Mouse (Mus musculus) intestine, embryonic 15.5 days (tissue): ENCODE results near the gene Fam166a. TPM values are rescaled to one million over a fixed set of nuclear protein-coding genes. Genes with fewer than 3 reads are reported as not detected.
"Not testable (repeated sequence)": the region's sequence is repeated elsewhere in the genome, so short reads cannot be mapped to it uniquely, and the experiment has no call there.

ENCODE experiments used
- ATAC-seq: fragments of 200-750 bp; cut with Nextera tagmentation; 2 replicates; pipeline ENCODE4 v1.8.0; 2017; ENCODE audit warnings: moderate TSS enrichment, moderate library complexity
- H3K27ac ChIP-seq: fragments of 300-500 bp; sonication (generic); 2 replicates; pipeline ENCODE4 v1.5.1; 2015; ENCODE audit warnings: mild to moderate bottlenecking, inconsistent platforms
- H3K27me3 ChIP-seq: fragments of 300-500 bp; sonication (generic); replicated peaks from 2 replicates; pipeline ENCODE4 v1.6.1; 2015; ENCODE audit warnings: inconsistent platforms
- H3K36me3 ChIP-seq: fragments of 300-500 bp; sonication (generic); 2 replicates; pipeline ENCODE4 v1.6.1; 2015; ENCODE audit warnings: inconsistent platforms
- H3K4me1 ChIP-seq: fragments of 300-500 bp; sonication (generic); replicated peaks from 2 replicates; pipeline ENCODE4 v1.6.1; 2015; ENCODE audit warnings: inconsistent platforms
- H3K4me2 ChIP-seq: fragments of 300-500 bp; sonication (generic); replicated peaks from 2 replicates; pipeline ENCODE4 v1.6.1; 2015; ENCODE audit warnings: mild to moderate bottlenecking, inconsistent platforms
- H3K4me3 ChIP-seq: fragments of 300-500 bp; sonication (generic); replicated peaks from 2 replicates; pipeline ENCODE4 v1.5.1; 2015; ENCODE audit warnings: inconsistent platforms
- H3K9ac ChIP-seq: fragments of 300-500 bp; sonication (generic); 2 replicates; pipeline ENCODE4 v1.6.1; 2015; ENCODE audit warnings: inconsistent platforms
- H3K9me3 ChIP-seq: fragments of 300-500 bp; sonication (generic); 2 replicates; pipeline ENCODE4 v1.6.1; 2016; ENCODE audit warnings: inconsistent platforms
- WGBS: fragments of 180-500 bp; shearing (Covaris S2); methylation state at CpG from one replicate; pipeline ENCODE4 v1.1.7; 2015; 5-methylcytosine and 5-hydroxymethylcytosine counted together
- polyA plus RNA-seq: library from polyadenylated mRNA; unstranded; fragments of >200 nt; fragmentation: Nextera tagmentation; extraction: Ambion mirVana; gene quantifications from 2 replicates; pipeline ENCODE4 v1.2.1, GENCODE M21; 2015

Fam166a gene
- polyA plus RNA-seq, 1 experiment from 2014 or later, result not detected

GRCm38 (mm10) chr2:25240310-25240709, 21.8 kb downstream of the Fam166a start:
- Histone ChIP-seq H3K4me2 (peak overlapping the region; percentile 97), H3K9me3 (no peaks in the 10 kb centered on the region), H3K27ac (peak overlapping the region; percentile 72; the same call in 1 of the 2 replicates), H3K4me3 (peak overlapping the region; percentile 55), H3K27me3 (peaks cover 6% of the 10 kb centered on the region), H3K36me3 (no peaks in the 10 kb centered on the region), H3K9ac (0 out of 2 replicates have a peak overlapping the region, but pooled peaks have one; percentile 15), H3K4me1 (peaks cover 18% of the 10 kb centered on the region)
- peak; percentile 10; the same call in 1 of the 2 replicates for ATAC-seq
- WGBS, result 51% methylated on average over 8 of the region's 8 CpGs

GRCm38 (mm10) chr2:25240723-25241437, 22.3 kb downstream of the Fam166a start:
- Histone ChIP-seq H3K4me1 (peaks cover 20% of the 10 kb centered on the region), H3K36me3 (no peaks in the 10 kb centered on the region), H3K4me2 (peak overlapping the region; percentile 97), H3K27me3 (peaks cover 6% of the 10 kb centered on the region), H3K9ac (0 out of 2 replicates have a peak overlapping the region, but pooled peaks have one; percentile 15), H3K4me3 (peak overlapping the region; percentile 55), H3K9me3 (no peaks in the 10 kb centered on the region), H3K27ac (peak overlapping the region; percentile 72)
- WGBS, result 2% methylated on average over 29 of the region's 29 CpGs
- ATAC-seq, result peak; percentile 80

- H3K4me2 ChIP-seq, result peak overlapping the region; percentile 97
- peak; percentile 63 for ATAC-seq
- peak overlapping the region; percentile 72; the same call in 1 of the 2 replicates for H3K27ac ChIP-seq
- no peaks in the 10 kb centered on the region for H3K9me3 ChIP-seq
- 12% methylated on average over 6 of the region's 6 CpGs for WGBS
- H3K9ac ChIP-seq, result peak overlapping the region; percentile 57; the same call in 1 of the 2 replicates
- H3K27me3 ChIP-seq, result peaks cover 6% of the 10 kb centered on the region
- H3K4me1 ChIP-seq, result peaks cover 20% of the 10 kb centered on the region
- H3K36me3 ChIP-seq, result no peaks in the 10 kb centered on the region
- H3K4me3 ChIP-seq, result peak overlapping the region; percentile 55
Measured at GRCm38 (mm10) chr2:25241438-25241775, 22.9 kb downstream of the Fam166a start.

GRCm38 (mm10) chr2:25242101-25242506, 23.6 kb downstream of the Fam166a start, which contains the start of the genes Rnf208 and Cysrt1:
TSS of gene Rnf208 (plus strand) at chr2:25242255.
TSS of gene Cysrt1 (minus strand) at chr2:25242452.
- Histone ChIP-seq H3K36me3 (no peaks in the 10 kb centered on the region), H3K9ac (peak within 1 kb of the TSS; percentile 57), H3K4me1 (peaks cover 23% of the 10 kb centered on the region), H3K27me3 (peaks cover 6% of the 10 kb centered on the region), H3K9me3 (no peaks in the 10 kb centered on the region), H3K27ac (peak within 1 kb of the TSS; percentile 72), H3K4me2 (peak within 1 kb of the TSS; percentile 97), H3K4me3 (peak within 1 kb of the TSS; percentile 55)
- WGBS, result under 1% methylated on average over 51 of the region's 59 CpGs
- no peak for ATAC-seq

GRCm38 (mm10) chr2:25243342-25243741, 24.8 kb downstream of the Fam166a start:
- H3K4me3 ChIP-seq, result 0 out of 2 replicates have a peak overlapping the region, but pooled peaks have one; percentile 55
- H3K4me2 ChIP-seq, result peak overlapping the region; percentile 97
- no peak for ATAC-seq
- H3K27me3 ChIP-seq, result peaks cover 6% of the 10 kb centered on the region
- H3K9ac ChIP-seq, result no peak overlapping the region
- peaks cover 17% of the 10 kb centered on the region for H3K4me1 ChIP-seq
- WGBS, result 67% methylated on average over 8 of the region's 8 CpGs
- 0 out of 2 replicates have a peak, but pooled peaks cover 3% of the 10 kb centered on the region for H3K36me3 ChIP-seq
- H3K27ac ChIP-seq, result no peak overlapping the region
- no peaks in the 10 kb centered on the region for H3K9me3 ChIP-seq

- Histone ChIP-seq H3K9ac (0 out of 2 replicates have a peak overlapping the region, but pooled peaks have one; percentile 8), H3K36me3 (peaks cover 9% of the 10 kb centered on the region; the same call in 1 of the 2 replicates), H3K4me2 (no peak overlapping the region), H3K27me3 (peaks cover 6% of the 10 kb centered on the region), H3K4me1 (peaks cover 17% of the 10 kb centered on the region), H3K27ac (no peak overlapping the region), H3K9me3 (no peaks in the 10 kb centered on the region), H3K4me3 (no peak overlapping the region)
- ATAC-seq, result no peak
- 87% methylated on average over 4 of the region's 4 CpGs for WGBS
Measured at GRCm38 (mm10) chr2:25244144-25244543, 25.6 kb downstream of the Fam166a start.

GRCm38 (mm10) chr2:25246183-25247072, 27.9 kb downstream of the Fam166a start, which contains the start of gene AL732309.1:
TSS of gene AL732309.1 (minus strand) at chr2:25246863.
- H3K9ac ChIP-seq, result no peak within 1 kb of the TSS
- H3K27me3 ChIP-seq, result peaks cover 6% of the 10 kb centered on the region
- peak; percentile 74 for ATAC-seq
- peaks cover 11% of the 10 kb centered on the region for H3K4me1 ChIP-seq
- peak within 1 kb of the TSS; percentile 24; the same call in 1 of the 2 replicates for H3K4me2 ChIP-seq
- 80% methylated on average over 10 of the region's 10 CpGs for WGBS
- H3K9me3 ChIP-seq, result no peaks in the 10 kb centered on the region
- peaks cover 18% of the 10 kb centered on the region for H3K36me3 ChIP-seq
- H3K27ac ChIP-seq, result peak within 1 kb of the TSS; percentile 36; the same call in 1 of the 2 replicates
- no peak within 1 kb of the TSS for H3K4me3 ChIP-seq

GRCm38 (mm10) chr2:25252331-25252730, 33.8 kb downstream of the Fam166a start:
- Histone ChIP-seq H3K4me1 (peaks cover 18% of the 10 kb centered on the region), H3K4me3 (no peak overlapping the region), H3K4me2 (no peak overlapping the region), H3K27me3 (no peaks in the 10 kb centered on the region), H3K27ac (no peak overlapping the region), H3K36me3 (peaks cover 27% of the 10 kb centered on the region), H3K9ac (no peak overlapping the region), H3K9me3 (no peaks in the 10 kb centered on the region)
- ATAC-seq, result no peak
- WGBS, result 92% methylated on average over 1 of the region's 1 CpGs

- Histone ChIP-seq H3K27me3 (no peaks in the 10 kb centered on the region), H3K4me3 (peak within 1 kb of the TSS; percentile 92), H3K27ac (peak within 1 kb of the TSS; percentile 69), H3K36me3 (peaks cover 13% of the 10 kb centered on the region; the same call in 1 of the 2 replicates), H3K4me2 (peak within 1 kb of the TSS; percentile 92), H3K4me1 (peaks cover 18% of the 10 kb centered on the region), H3K9me3 (no peaks in the 10 kb centered on the region), H3K9ac (peak within 1 kb of the TSS; percentile 77)
- ATAC-seq, result peak; percentile 90
- 0% methylated on average over 39 of the region's 39 CpGs for WGBS
Measured at GRCm38 (mm10) chr2:25255284-25255779, 36.8 kb downstream of the Fam166a start, which contains the start of gene Tmem203. TSS of gene Tmem203 (plus strand) at chr2:25255439.

GRCm38 (mm10) chr2:25256443-25257109, 38.0 kb downstream of the Fam166a start:
- ATAC-seq, H3K9me3 ChIP-seq, H3K27me3 ChIP-seq, H3K27ac ChIP-seq, H3K36me3 ChIP-seq: not testable (repeated sequence)
- WGBS, result 56% methylated on average over 12 of the region's 12 CpGs
- peak overlapping the region; percentile 77; the same call in 1 of the 2 replicates for H3K9ac ChIP-seq
- H3K4me2 ChIP-seq, result peak overlapping the region; percentile 92
- peaks cover 18% of the 10 kb centered on the region for H3K4me1 ChIP-seq
- peak overlapping the region; percentile 92 for H3K4me3 ChIP-seq

GRCm38 (mm10) chr2:25257250-25257649, 38.7 kb downstream of the Fam166a start:
- H3K27me3 ChIP-seq, H3K4me3 ChIP-seq, H3K27ac ChIP-seq, H3K36me3 ChIP-seq, H3K9me3 ChIP-seq, H3K9ac ChIP-seq, H3K4me2 ChIP-seq, ATAC-seq: not testable (repeated sequence)
- 83% methylated on average over 5 of the region's 5 CpGs for WGBS
- peaks cover 18% of the 10 kb centered on the region for H3K4me1 ChIP-seq
